Mouse (Mus musculus): ENCODE measurements around the gene Fcrlb. TPM values are rescaled to one million over a fixed set of nuclear protein-coding genes. Genes with fewer than 3 reads are reported as not detected.

The Fcrlb gene
- polyA plus RNA-seq, 1 experiment from 2014 or later = 0.32 TPM

GRCm38 (mm10) chr1:170868107-170868904 is 44.4 kb downstream of the Fcrlb start:
- Histone ChIP-seq H3K4me2 (ENCODE audit: low read length) (peak overlapping the region; percentile 87), H3K27me3 (ENCODE audit: insufficient read depth, low read length) (no peaks in the 10 kb centered on the region), H3K9me3 (replicated peaks; ENCODE audit: low read length) (no peaks in the 10 kb centered on the region), H3K9ac (ENCODE audit: low read depth, low read length) (peak overlapping the region; percentile 75), H3K4me3 (replicated peaks; ENCODE audit: low read depth, low read length) (peak overlapping the region; percentile 88), H3K4me1 (replicated peaks; ENCODE audit: insufficient read depth, low read length) (no peaks in the 10 kb centered on the region; the same call in 1 of the 2 replicates), H3K27ac (no peak overlapping the region; the same call in 1 of the 2 replicates), H3K36me3 (ENCODE audit: insufficient read depth, low read length) (no peaks in the 10 kb centered on the region)
- ATAC-seq (replicated peaks; ENCODE audit: low FRiP score, low read depth) (peak; percentile 63), DNase-seq (ENCODE audit: low spot score) (peak; percentile 95)
- TF ChIP-seq CTCF (IDR thresholded peaks at IDR 0.05; ENCODE audit: low read depth) = no peak; the same call in 1 of the 2 replicates
- WGBS = under 1% methylated on average over 33 of the region's 33 CpGs

- DNase-seq (ENCODE audit: low spot score) (peak; percentile 96), ATAC-seq (replicated peaks; ENCODE audit: low FRiP score, low read depth) (peak; percentile 79)
- Histone ChIP-seq H3K27me3 (ENCODE audit: insufficient read depth, low read length) (no peaks in the 10 kb centered on the region), H3K4me2 (ENCODE audit: low read length) (peak within 1 kb of the TSS; percentile 87), H3K36me3 (ENCODE audit: insufficient read depth, low read length) (no peaks in the 10 kb centered on the region), H3K27ac (peak within 1 kb of the TSS; percentile 78), H3K9ac (ENCODE audit: low read depth, low read length) (peak within 1 kb of the TSS; percentile 75), H3K9me3 (replicated peaks; ENCODE audit: low read length) (no peaks in the 10 kb centered on the region), H3K4me3 (replicated peaks; ENCODE audit: low read depth, low read length) (peak within 1 kb of the TSS; percentile 88), H3K4me1 (replicated peaks; ENCODE audit: insufficient read depth, low read length) (no peaks in the 10 kb centered on the region; the same call in 1 of the 2 replicates)
- WGBS = under 1% methylated on average over 25 of the region's 25 CpGs
- TF ChIP-seq CTCF (IDR thresholded peaks at IDR 0.05; ENCODE audit: low read depth) = no peak
These were observed 45.0 kb downstream of the Fcrlb start, which contains the start of gene Atf6 for GRCm38 (mm10) chr1:170867691-170868105. Gene Atf6, minus strand, starts transcription at chr1:170867771.

- no peak for DNase-seq (ENCODE audit: low spot score)
- ATAC-seq (replicated peaks; ENCODE audit: low FRiP score, low read depth) = peak; percentile 52
- H3K4me2 ChIP-seq (ENCODE audit: low read length) = peak overlapping the region; percentile 87
- TF ChIP-seq CTCF (IDR thresholded peaks at IDR 0.05; ENCODE audit: low read depth) = no peak
- H3K9me3 ChIP-seq (replicated peaks; ENCODE audit: low read length) = no peaks in the 10 kb centered on the region
- peak overlapping the region; percentile 78 for H3K27ac ChIP-seq
- 2% methylated on average over 30 of the region's 30 CpGs for WGBS
- H3K27me3 ChIP-seq (ENCODE audit: insufficient read depth, low read length) = no peaks in the 10 kb centered on the region
- no peaks in the 10 kb centered on the region for H3K36me3 ChIP-seq (ENCODE audit: insufficient read depth, low read length)
- peak overlapping the region; percentile 88 for H3K4me3 ChIP-seq (replicated peaks; ENCODE audit: low read depth, low read length)
- H3K9ac ChIP-seq (ENCODE audit: low read depth, low read length) = peak overlapping the region; percentile 75
- H3K4me1 ChIP-seq (replicated peaks; ENCODE audit: insufficient read depth, low read length) = no peaks in the 10 kb centered on the region; the same call in 1 of the 2 replicates
These were observed 45.6 kb downstream of the Fcrlb start for GRCm38 (mm10) chr1:170866992-170867690.

- Histone ChIP-seq H3K9me3 (replicated peaks; ENCODE audit: low read length) (no peaks in the 10 kb centered on the region), H3K4me1 (replicated peaks; ENCODE audit: insufficient read depth, low read length) (no peaks in the 10 kb centered on the region; the same call in 1 of the 2 replicates), H3K27me3 (ENCODE audit: insufficient read depth, low read length) (no peaks in the 10 kb centered on the region), H3K9ac (ENCODE audit: low read depth, low read length) (no peak overlapping the region), H3K27ac (no peak overlapping the region), H3K4me2 (ENCODE audit: low read length) (no peak overlapping the region), H3K4me3 (replicated peaks; ENCODE audit: low read depth, low read length) (no peak overlapping the region), H3K36me3 (ENCODE audit: insufficient read depth, low read length) (no peaks in the 10 kb centered on the region)
- TF ChIP-seq CTCF (IDR thresholded peaks at IDR 0.05; ENCODE audit: low read depth) = no peak
- DNase-seq (ENCODE audit: low spot score) = no peak
- no peak for ATAC-seq (replicated peaks; ENCODE audit: low FRiP score, low read depth)
- WGBS = 75% methylated on average over 5 of the region's 5 CpGs
These were observed 47.3 kb downstream of the Fcrlb start for GRCm38 (mm10) chr1:170865406-170865805.

- 60% methylated on average over 3 of the region's 3 CpGs for WGBS
- no peaks in the 10 kb centered on the region for H3K9me3 ChIP-seq (replicated peaks; ENCODE audit: low read length)
These were observed 48.0 kb downstream of the Fcrlb start for GRCm38 (mm10) chr1:170864754-170865153.

GRCm38 (mm10) chr1:170864234-170864633 is 48.5 kb downstream of the Fcrlb start:
- H3K4me3 ChIP-seq (replicated peaks; ENCODE audit: low read depth, low read length) = no peak overlapping the region
- H3K4me2 ChIP-seq (ENCODE audit: low read length) = no peak overlapping the region
- H3K9me3 ChIP-seq (replicated peaks; ENCODE audit: low read length) = no peaks in the 10 kb centered on the region
- TF ChIP-seq CTCF (IDR thresholded peaks at IDR 0.05; ENCODE audit: low read depth) = no peak
- H3K4me1 ChIP-seq (replicated peaks; ENCODE audit: insufficient read depth, low read length) = no peaks in the 10 kb centered on the region; the same call in 1 of the 2 replicates
- DNase-seq (ENCODE audit: low spot score) (no peak), ATAC-seq (replicated peaks; ENCODE audit: low FRiP score, low read depth) (no peak)
- no peaks in the 10 kb centered on the region for H3K36me3 ChIP-seq (ENCODE audit: insufficient read depth, low read length)
- no peak overlapping the region for H3K9ac ChIP-seq (ENCODE audit: low read depth, low read length)
- no peaks in the 10 kb centered on the region for H3K27me3 ChIP-seq (ENCODE audit: insufficient read depth, low read length)
- no peak overlapping the region for H3K27ac ChIP-seq

More at GRCm38 (mm10) chr1:170864754-170865153, 48.0 kb downstream of the Fcrlb start:
- no peak for DNase-seq (ENCODE audit: low spot score)
- H3K4me2 ChIP-seq (ENCODE audit: low read length) = no peak overlapping the region
- no peak overlapping the region for H3K27ac ChIP-seq
- no peak overlapping the region for H3K4me3 ChIP-seq (replicated peaks; ENCODE audit: low read depth, low read length)
- H3K9ac ChIP-seq (ENCODE audit: low read depth, low read length) = no peak overlapping the region
- no peak for TF ChIP-seq CTCF (IDR thresholded peaks at IDR 0.05; ENCODE audit: low read depth)
- H3K36me3 ChIP-seq (ENCODE audit: insufficient read depth, low read length) = no peaks in the 10 kb centered on the region
- H3K27me3 ChIP-seq (ENCODE audit: insufficient read depth, low read length) = no peaks in the 10 kb centered on the region
- ATAC-seq (replicated peaks; ENCODE audit: low FRiP score, low read depth) = no peak
- no peaks in the 10 kb centered on the region; the same call in 1 of the 2 replicates for H3K4me1 ChIP-seq (replicated peaks; ENCODE audit: insufficient read depth, low read length)
